Comparison of ENCODE assay signal across 19 mouse cellular contexts in the genomic region with DNA sequence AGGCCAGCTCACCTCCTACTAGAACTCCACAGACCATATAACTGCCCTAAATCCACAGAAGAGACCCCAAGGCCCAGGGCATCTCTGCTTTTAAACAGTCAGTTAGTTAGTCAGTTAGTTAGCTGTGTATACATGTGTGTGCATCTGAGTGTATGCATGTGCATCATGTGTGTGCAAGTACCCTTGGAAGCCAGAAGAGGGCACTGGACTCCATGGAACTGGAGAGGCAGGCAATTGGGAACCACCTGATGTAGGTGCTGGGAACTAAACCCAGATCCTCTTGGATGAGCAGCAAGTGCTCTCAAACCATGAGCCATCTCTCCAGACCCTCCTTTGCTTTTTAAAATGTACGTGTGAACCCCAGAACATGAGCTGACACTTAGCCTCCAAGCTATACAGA. TPM values are rescaled to one million over a fixed set of nuclear protein-coding genes. Genes with fewer than 3 reads are reported as not detected.
DNase-seq lines count a peak whose midpoint lies in the region; ATAC-seq and TF ChIP-seq lines count a peak whose summit lies in the region.
"Had no signal": no experiment of that assay in that cellular context is flagged by ENCODE, and none has a peak within 500 bp of the region (broad histone marks: within the 10 kb centered on the region; RNA-seq: fewer than 3 reads in every experiment).

No protein-coding gene starts in this region.

- no peaks in the 10 kb centered on the region for H3K9me3 ChIP-seq in kidney, postnatal 0 days (replicated peaks; ENCODE audit: low read length)
- H3K9me3 ChIP-seq in kidney, embryonic 15.5 days (replicated peaks), result 0 out of 2 replicates have a peak, but pooled peaks cover 5% of the 10 kb centered on the region
- peaks cover 5% of the 10 kb centered on the region; the same call in 1 of the 2 replicates for H3K9me3 ChIP-seq in lung, postnatal 0 days (ENCODE audit: low read length)
- H3K9me3 ChIP-seq: midbrain, embryonic 13.5 days had no signal

- H3K36me3 ChIP-seq in kidney, postnatal 0 days (ENCODE audit: insufficient read depth, low read length), result peaks cover 32% of the 10 kb centered on the region
- H3K36me3 ChIP-seq in kidney, embryonic 15.5 days, result peaks cover 84% of the 10 kb centered on the region
- H3K36me3 ChIP-seq in lung, postnatal 0 days (ENCODE audit: insufficient read depth, low read length), result peaks cover 30% of the 10 kb centered on the region

- H3K27me3 ChIP-seq in kidney, postnatal 0 days (ENCODE audit: insufficient read depth, low read length), result no peaks in the 10 kb centered on the region
- no peaks in the 10 kb centered on the region for H3K27me3 ChIP-seq in kidney, embryonic 15.5 days
- H3K27me3 ChIP-seq in lung, postnatal 0 days (replicated peaks; ENCODE audit: insufficient read depth, low read length), result no peaks in the 10 kb centered on the region
- H3K27me3 ChIP-seq: limb, embryonic 12.5 days; lung, embryonic 15.5 days had no signal

- peak; percentile 44; the same call in 1 of the 2 replicates for TF ChIP-seq CTCF in kidney, postnatal 0 days (IDR thresholded peaks at IDR 0.05; ENCODE audit: low read depth)
- peak; percentile 57 for TF ChIP-seq CTCF in lung, postnatal 0 days (IDR thresholded peaks at IDR 0.05)

- no peak for DNase-seq in kidney, postnatal 0 days (ENCODE audit: low spot score)
- DNase-seq in lung, postnatal 0 days (ENCODE audit: low spot score), result no peak
- DNase-seq in lung, postnatal 25 days (ENCODE audit: low spot score), result no peak
- peak; percentile 78 for DNase-seq in R1 (ENCODE audit: low read depth, low spot score)
- DNase-seq in frontal cortex, adult 2 months (ENCODE audit: extremely low spot score in 1 of 2, low spot score in 1 of 2), result no peak
- DNase-seq in cerebellum, adult 9-10 months, result no peak
- DNase-seq: adrenal gland, postnatal 36 days; cerebellum, adult 8-10 months; gastrocnemius, postnatal 10 days; heart, adult 18-20 months; kidney, adult 9 months; thymus, adult 2 months had no signal

- no peak overlapping the region for H3K4me2 ChIP-seq in kidney, postnatal 0 days (ENCODE audit: low read length)
- no peak overlapping the region for H3K4me2 ChIP-seq in kidney, embryonic 15.5 days
- H3K4me2 ChIP-seq in lung, postnatal 0 days (replicated peaks; ENCODE audit: low read depth, low read length), result no peak overlapping the region
- H3K4me2 ChIP-seq: limb, embryonic 12.5 days; lung, embryonic 15.5 days; midbrain, embryonic 13.5 days had no signal

- ATAC-seq in kidney, postnatal 0 days (replicated peaks; ENCODE audit: low FRiP score, low read depth), result no peak
- ATAC-seq in kidney, embryonic 15.5 days (replicated peaks; ENCODE audit: low FRiP score), result no peak
- no peak for ATAC-seq in lung, postnatal 0 days
- ATAC-seq: midbrain, embryonic 13.5 days had no signal

- H3K4me1 ChIP-seq in kidney, postnatal 0 days (replicated peaks; ENCODE audit: insufficient read depth, low read length), result peaks cover 5% of the 10 kb centered on the region
- peaks cover 59% of the 10 kb centered on the region for H3K4me1 ChIP-seq in kidney, embryonic 15.5 days
- H3K4me1 ChIP-seq in lung, postnatal 0 days (ENCODE audit: insufficient read depth, low read depth, low read length), result no peaks in the 10 kb centered on the region

- no peak overlapping the region for H3K4me3 ChIP-seq in kidney, postnatal 0 days (replicated peaks; ENCODE audit: low read depth, low read length)
- H3K4me3 ChIP-seq in kidney, embryonic 15.5 days (replicated peaks), result no peak overlapping the region
- H3K4me3 ChIP-seq in lung, postnatal 0 days (ENCODE audit: low read depth, low read length), result no peak overlapping the region
- H3K4me3 ChIP-seq: embryonic facial prominence, embryonic 10.5 days; hindbrain, embryonic 10.5 days; limb, embryonic 12.5 days; lung, embryonic 15.5 days; midbrain, embryonic 13.5 days; myocyte had no signal

- TF ChIP-seq EP300 in lung, postnatal 0 days (IDR thresholded peaks at IDR 0.05), result no peak

- no peak overlapping the region for H3K9ac ChIP-seq in kidney, postnatal 0 days (ENCODE audit: low read depth, low read length)
- H3K9ac ChIP-seq in kidney, embryonic 15.5 days, result no peak overlapping the region
- no peak overlapping the region for H3K9ac ChIP-seq in lung, postnatal 0 days (replicated peaks; ENCODE audit: low read depth)
- H3K9ac ChIP-seq: limb, embryonic 12.5 days; lung, embryonic 15.5 days; midbrain, embryonic 13.5 days had no signal

- WGBS in kidney, postnatal 0 days, result 93% methylated on average over 1 of the region's 1 CpGs
- 91% methylated on average over 1 of the region's 1 CpGs for WGBS in kidney, embryonic 15.5 days
- 94% methylated on average over 1 of the region's 1 CpGs for WGBS in lung, postnatal 0 days

- H3K27ac ChIP-seq in kidney, postnatal 0 days, result no peak overlapping the region
- no peak overlapping the region for H3K27ac ChIP-seq in kidney, embryonic 15.5 days
- no peak overlapping the region for H3K27ac ChIP-seq in lung, postnatal 0 days (ENCODE audit: low read length)
- H3K27ac ChIP-seq: embryonic facial prominence, embryonic 10.5 days; hindbrain, embryonic 10.5 days; limb, embryonic 12.5 days; lung, embryonic 15.5 days; midbrain, embryonic 13.5 days had no signal

RNA-seq across cellular contexts. Expression of a gene that starts 10.5 kb away (rescaled TPM):
- 7.2 and 10.6 TPM in 2 replicates for polyA plus RNA-seq in kidney, postnatal 0 days (2015; fragmentation: Nextera tagmentation; extraction: Ambion mirVana)
- 10.6 and 12.3 TPM in 2 replicates for polyA plus RNA-seq in kidney, embryonic 15.5 days (2015; fragmentation: Nextera tagmentation; extraction: Ambion mirVana)
- 13.4 and 15.3 TPM in 2 replicates for polyA plus RNA-seq in lung, postnatal 0 days (2015; fragmentation: Nextera tagmentation; extraction: Ambion mirVana)
- 3.1 TPM in 2 replicates for polyA plus RNA-seq in frontal cortex, adult 2 months (2012; rRNA removed)
